ENCODE assay signal across 17 mouse cellular contexts in the genomic region with DNA sequence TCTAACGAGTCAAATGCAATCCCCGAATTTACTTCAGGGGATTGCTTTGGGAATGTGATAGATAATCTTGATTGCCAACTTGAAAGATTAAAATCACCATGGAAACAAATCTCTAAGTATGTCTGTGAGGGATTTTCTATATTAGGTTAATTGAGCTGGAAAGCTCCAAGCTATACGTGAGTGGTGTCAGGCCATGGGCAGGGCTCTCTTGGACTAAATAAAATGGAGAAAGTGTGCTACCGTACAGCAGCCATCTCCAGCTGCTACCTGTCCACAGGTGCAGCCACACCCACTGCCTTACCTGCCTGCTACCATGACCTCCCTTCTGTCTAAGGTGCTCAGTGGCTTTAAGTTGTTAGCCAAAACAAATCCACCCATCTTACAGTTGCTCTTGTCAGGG.
DNase-seq lines count a peak whose midpoint lies in the region; ATAC-seq and TF ChIP-seq lines count a peak whose summit lies in the region.
"Had no signal": no experiment of that assay in that cellular context is flagged by ENCODE, and none has a peak within 500 bp of the region (broad histone marks: within the 10 kb centered on the region; RNA-seq: fewer than 3 reads in every experiment).

No protein-coding gene starts in this region.

- H3K27me3 ChIP-seq in forebrain, embryonic 14.5 days (replicated peaks; ENCODE audit: control insufficient read depth, insufficient read depth, low read length) = no peaks in the 10 kb centered on the region
- H3K27me3 ChIP-seq in forebrain, embryonic 11.5 days (ENCODE audit: control insufficient read depth, insufficient read depth, low read length) = no peaks in the 10 kb centered on the region
- H3K27me3 ChIP-seq in midbrain, embryonic 12.5 days = no peaks in the 10 kb centered on the region
- H3K27me3 ChIP-seq in midbrain, postnatal 0 days (ENCODE audit: insufficient read depth, low read length) = no peaks in the 10 kb centered on the region
- no peaks in the 10 kb centered on the region for H3K27me3 ChIP-seq in midbrain, embryonic 16.5 days (ENCODE audit: control insufficient read depth, insufficient read depth, low read depth, low read length)
- H3K27me3 ChIP-seq: embryonic facial prominence, embryonic 13.5 days; forebrain, embryonic 15.5 days; heart, embryonic 13.5 days had no signal

- H3K36me3 ChIP-seq in forebrain, embryonic 14.5 days (ENCODE audit: control insufficient read depth, insufficient read depth, low read length) = no peaks in the 10 kb centered on the region
- no peaks in the 10 kb centered on the region for H3K36me3 ChIP-seq in forebrain, embryonic 11.5 days (ENCODE audit: control insufficient read depth, insufficient read depth, low read length)
- H3K36me3 ChIP-seq in midbrain, embryonic 12.5 days = no peaks in the 10 kb centered on the region
- no peaks in the 10 kb centered on the region for H3K36me3 ChIP-seq in midbrain, postnatal 0 days (ENCODE audit: insufficient read depth, low read length)
- no peaks in the 10 kb centered on the region for H3K36me3 ChIP-seq in midbrain, embryonic 16.5 days (ENCODE audit: control insufficient read depth, insufficient read depth, low read length)
- H3K36me3 ChIP-seq: embryonic facial prominence, embryonic 13.5 days; forebrain, embryonic 15.5 days; heart, embryonic 13.5 days had no signal

- H3K4me2 ChIP-seq in forebrain, embryonic 14.5 days (ENCODE audit: low read length) = no peak overlapping the region
- H3K4me2 ChIP-seq in forebrain, embryonic 11.5 days (ENCODE audit: low read depth, low read length, severe bottlenecking) = no peak overlapping the region
- H3K4me2 ChIP-seq in midbrain, embryonic 12.5 days (replicated peaks) = no peak overlapping the region
- no peak overlapping the region for H3K4me2 ChIP-seq in midbrain, postnatal 0 days (ENCODE audit: low read depth, low read length, poor library complexity, severe bottlenecking)
- H3K4me2 ChIP-seq in midbrain, embryonic 16.5 days (ENCODE audit: low read length) = no peak overlapping the region
- H3K4me2 ChIP-seq: embryonic facial prominence, embryonic 13.5 days; forebrain, embryonic 15.5 days; heart, embryonic 13.5 days had no signal

- no peak for DNase-seq in forebrain, embryonic 14.5 days (ENCODE audit: low spot score)
- DNase-seq in forebrain, embryonic 11.5 days (ENCODE audit: low spot score) = no peak
- DNase-seq in midbrain, postnatal 0 days (ENCODE audit: low spot score) = no peak
- no peak for DNase-seq in thymus, adult 18-20 months
- no peak for DNase-seq in spleen, postnatal 14 days (ENCODE audit: low spot score in 2 of 2)
- DNase-seq: adrenal gland, postnatal 10 days; cerebellum, adult 11 months; cerebellum, adult 8-10 months; cerebellum, postnatal 14 days; gastrocnemius, postnatal 36 days; heart, adult 11 months; heart, postnatal 36 days had no signal

- H3K9ac ChIP-seq in forebrain, embryonic 14.5 days (ENCODE audit: low read length) = no peak overlapping the region
- H3K9ac ChIP-seq in forebrain, embryonic 11.5 days (ENCODE audit: low read length) = no peak overlapping the region
- H3K9ac ChIP-seq in midbrain, embryonic 12.5 days (replicated peaks) = no peak overlapping the region
- H3K9ac ChIP-seq in midbrain, postnatal 0 days (replicated peaks; ENCODE audit: low read length, poor library complexity, severe bottlenecking) = no peak overlapping the region
- H3K9ac ChIP-seq in midbrain, embryonic 16.5 days (ENCODE audit: low read depth, low read length) = no peak overlapping the region
- H3K9ac ChIP-seq: embryonic facial prominence, embryonic 13.5 days; forebrain, embryonic 15.5 days; heart, embryonic 13.5 days had no signal

- no peak overlapping the region for H3K4me3 ChIP-seq in forebrain, embryonic 14.5 days (ENCODE audit: low read depth, low read length)
- H3K4me3 ChIP-seq in forebrain, embryonic 11.5 days (ENCODE audit: low read depth, low read length) = no peak overlapping the region
- no peak overlapping the region for H3K4me3 ChIP-seq in midbrain, embryonic 12.5 days
- H3K4me3 ChIP-seq in midbrain, postnatal 0 days (ENCODE audit: low read depth, low read length) = no peak overlapping the region
- no peak overlapping the region for H3K4me3 ChIP-seq in midbrain, embryonic 16.5 days (ENCODE audit: low read depth, low read length)
- H3K4me3 ChIP-seq: embryonic facial prominence, embryonic 13.5 days; forebrain, embryonic 15.5 days; heart, embryonic 13.5 days had no signal

- no peak for TF ChIP-seq CTCF in midbrain, postnatal 0 days (IDR thresholded peaks at IDR 0.05)

- ATAC-seq in forebrain, embryonic 14.5 days = no peak
- ATAC-seq in forebrain, embryonic 11.5 days (replicated peaks; ENCODE audit: low FRiP score) = no peak
- ATAC-seq in midbrain, embryonic 12.5 days (ENCODE audit: low FRiP score, low read depth) = no peak
- no peak for ATAC-seq in midbrain, postnatal 0 days (ENCODE audit: low FRiP score)
- peak; percentile 49; the same call in 1 of the 2 replicates for ATAC-seq in midbrain, embryonic 16.5 days
- ATAC-seq: forebrain, embryonic 15.5 days had no signal

- 0 out of 2 replicates have a peak, but pooled peaks cover 2% of the 10 kb centered on the region for H3K4me1 ChIP-seq in forebrain, embryonic 14.5 days (ENCODE audit: control insufficient read depth, insufficient read depth, low read length)
- 0 out of 2 replicates have a peak, but pooled peaks cover 2% of the 10 kb centered on the region for H3K4me1 ChIP-seq in forebrain, embryonic 11.5 days (replicated peaks; ENCODE audit: control insufficient read depth, insufficient read depth, low read length)
- H3K4me1 ChIP-seq in midbrain, embryonic 12.5 days = peaks cover 7% of the 10 kb centered on the region
- H3K4me1 ChIP-seq in midbrain, postnatal 0 days (ENCODE audit: insufficient read depth, low read length) = no peaks in the 10 kb centered on the region
- H3K4me1 ChIP-seq in midbrain, embryonic 16.5 days (ENCODE audit: control insufficient read depth, insufficient read depth, low read length) = peaks cover 4% of the 10 kb centered on the region; the same call in 1 of the 2 replicates
- H3K4me1 ChIP-seq: embryonic facial prominence, embryonic 13.5 days; heart, embryonic 13.5 days had no signal

- 43% methylated on average over 4 of the region's 4 CpGs for WGBS in forebrain, embryonic 14.5 days
- 59% methylated on average over 4 of the region's 4 CpGs for WGBS in forebrain, embryonic 11.5 days
- 46% methylated on average over 4 of the region's 4 CpGs for WGBS in midbrain, embryonic 12.5 days
- WGBS in midbrain, postnatal 0 days = 31% methylated on average over 4 of the region's 4 CpGs
- 28% methylated on average over 4 of the region's 4 CpGs for WGBS in midbrain, embryonic 16.5 days

- no peaks in the 10 kb centered on the region for H3K9me3 ChIP-seq in forebrain, embryonic 14.5 days (replicated peaks; ENCODE audit: control insufficient read depth, low read length)
- H3K9me3 ChIP-seq in forebrain, embryonic 11.5 days (ENCODE audit: control insufficient read depth, low read length) = no peaks in the 10 kb centered on the region
- no peaks in the 10 kb centered on the region for H3K9me3 ChIP-seq in midbrain, embryonic 12.5 days
- H3K9me3 ChIP-seq in midbrain, postnatal 0 days (ENCODE audit: low read length) = no peaks in the 10 kb centered on the region
- H3K9me3 ChIP-seq in midbrain, embryonic 16.5 days (replicated peaks; ENCODE audit: control insufficient read depth, low read length, poor library complexity, severe bottlenecking) = no peaks in the 10 kb centered on the region
- H3K9me3 ChIP-seq: embryonic facial prominence, embryonic 13.5 days; forebrain, embryonic 15.5 days; heart, embryonic 13.5 days had no signal

- 0 out of 2 replicates have a peak overlapping the region, but pooled peaks have one; percentile 27 for H3K27ac ChIP-seq in forebrain, embryonic 14.5 days (ENCODE audit: low read depth, low read length)
- no peak overlapping the region for H3K27ac ChIP-seq in forebrain, embryonic 11.5 days (ENCODE audit: low read depth, low read length)
- 0 out of 2 replicates have a peak overlapping the region, but pooled peaks have one; percentile 10 for H3K27ac ChIP-seq in midbrain, embryonic 12.5 days (replicated peaks)
- no peak overlapping the region for H3K27ac ChIP-seq in midbrain, postnatal 0 days (ENCODE audit: low read depth, low read length)
- no peak overlapping the region for H3K27ac ChIP-seq in midbrain, embryonic 16.5 days (ENCODE audit: low read length)
- H3K27ac ChIP-seq: embryonic facial prominence, embryonic 13.5 days; forebrain, embryonic 15.5 days; heart, embryonic 13.5 days had no signal

Comparison
In these comparisons a context has a peak if more than half of its experiments do, and no peak if none do; other contexts are left out.
1. H3K27ac ChIP-seq: peak in forebrain, embryonic 14.5 days (single experiment) and midbrain, embryonic 12.5 days (single experiment); none in forebrain, embryonic 11.5 days (single experiment), midbrain, postnatal 0 days (single experiment) and midbrain, embryonic 16.5 days (single experiment).